Mouse (Mus musculus) midbrain, embryonic 12.5 days (tissue): Measurements from ENCODE around the gene Foxi1. TPM values are rescaled to one million over a fixed set of nuclear protein-coding genes. Genes with fewer than 3 reads are reported as not detected.

Experiments used
- polyA plus RNA-seq: library from polyadenylated mRNA; unstranded; fragments of >200 nt; fragmentation: Nextera tagmentation; extraction: Ambion mirVana; gene quantifications from 2 replicates; pipeline ENCODE4 v1.2.1, GENCODE M21; 2016

Gene Foxi1
- polyA plus RNA-seq, 1 experiment from 2014 or later, result not detected

Other genes with a start within 250 kb of the Foxi1 start
- 0.05 TPM in 1 of 2 replicates, not detected in the other for gene Kcnmb1, start 245.1 kb downstream of the Foxi1 start, polyA plus RNA-seq
- gene Kcnip1, start 214.9 kb downstream of the Foxi1 start, polyA plus RNA-seq, result 15.0 and 15.5 TPM in 2 replicates
- gene Lcp2, start 161.2 kb downstream of the Foxi1 start, polyA plus RNA-seq, result 1.1 and 1.7 TPM in 2 replicates
- not detected in 2 replicates for gene 4930469K13Rik, start 109.5 kb downstream of the Foxi1 start, polyA plus RNA-seq
- gene Fam196b, start 106.7 kb upstream of the Foxi1 start, polyA plus RNA-seq, result 1.1 and 1.3 TPM in 2 replicates